Comparison of ENCODE assay signal across 10 mouse cellular contexts in the genomic region with DNA sequence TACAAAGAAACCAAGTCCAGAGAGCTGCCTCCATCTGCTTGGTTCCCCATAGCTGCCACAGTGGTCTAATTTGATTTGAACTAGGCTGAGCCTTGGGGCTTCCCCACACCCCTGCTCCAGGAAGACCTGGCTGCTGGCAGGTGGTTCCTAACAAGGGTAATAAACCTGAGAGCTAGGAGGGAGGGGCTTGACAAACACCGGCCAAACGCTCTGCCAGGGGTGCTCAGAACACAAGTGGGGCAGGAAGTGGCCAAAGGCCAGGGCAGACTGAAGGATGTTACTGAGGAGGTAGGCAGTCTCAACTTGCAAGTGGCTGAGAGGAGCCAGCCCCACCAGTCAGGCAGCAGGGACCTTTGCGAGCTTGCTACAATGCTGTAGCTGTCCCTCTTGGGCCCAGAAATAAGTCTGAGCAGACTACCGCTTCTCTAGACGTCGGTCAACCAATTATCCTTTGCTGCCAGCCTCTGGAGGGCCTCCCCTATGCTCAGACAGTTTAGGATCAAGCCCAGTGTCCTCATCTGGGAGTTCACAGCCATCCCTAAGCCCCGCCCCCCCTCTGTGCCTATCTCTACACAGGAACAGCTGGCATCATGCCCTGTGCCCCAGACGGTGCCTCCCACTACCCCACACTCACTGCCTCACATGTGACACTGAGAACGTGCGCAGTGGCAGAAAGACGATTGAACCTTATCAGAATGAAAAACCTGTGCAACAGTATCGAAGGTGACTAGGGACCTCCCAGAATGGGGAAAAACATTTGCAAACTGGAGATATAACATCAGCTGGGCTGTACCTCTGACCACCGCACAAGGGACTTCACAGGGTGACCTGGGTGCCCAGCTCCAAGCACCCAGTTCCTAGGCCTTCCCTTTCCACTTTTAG. TPM values are rescaled to one million over a fixed set of nuclear protein-coding genes. Genes with fewer than 3 reads are reported as not detected.
DNase-seq lines count a peak whose midpoint lies in the region; ATAC-seq lines count a peak whose summit lies in the region.
"Had no signal": no experiment of that assay in that cellular context is flagged by ENCODE, and none has a peak within 500 bp of the region (broad histone marks: within the 10 kb centered on the region; RNA-seq: fewer than 3 reads in every experiment).

No protein-coding gene starts in this region.

- peak overlapping the region; percentile 25 for H3K4me2 ChIP-seq in heart, embryonic 14.5 days (ENCODE audit: low read length)
- H3K4me2 ChIP-seq in limb, embryonic 13.5 days (replicated peaks), result no peak overlapping the region
- H3K4me2 ChIP-seq: embryonic facial prominence, embryonic 12.5 days; midbrain, embryonic 12.5 days had no signal

- 28% methylated on average over 13 of the region's 13 CpGs for WGBS in heart, embryonic 14.5 days
- 50% methylated on average over 13 of the region's 13 CpGs for WGBS in limb, embryonic 13.5 days

- peak; percentile 65 for DNase-seq in adrenal gland, postnatal 14 days
- DNase-seq in adrenal gland, postnatal 4 days (ENCODE audit: low spot score in 2 of 2), result no peak
- peak; percentile 83 for DNase-seq in CD4-positive helper T cell, adult 2 months (ENCODE audit: low read depth, low spot score)
- no peak for DNase-seq in frontal cortex, postnatal 36 days (ENCODE audit: low spot score in 2 of 2)
- no peak for DNase-seq in cerebellum, adult 11 months

- no peaks in the 10 kb centered on the region for H3K9me3 ChIP-seq in heart, embryonic 14.5 days (ENCODE audit: control insufficient read depth, low read length)
- no peaks in the 10 kb centered on the region for H3K9me3 ChIP-seq in limb, embryonic 13.5 days
- H3K9me3 ChIP-seq: embryonic facial prominence, embryonic 12.5 days; midbrain, embryonic 12.5 days had no signal

- H3K27me3 ChIP-seq in heart, embryonic 14.5 days (ENCODE audit: control insufficient read depth, insufficient read depth, low read length), result no peaks in the 10 kb centered on the region
- no peaks in the 10 kb centered on the region for H3K27me3 ChIP-seq in limb, embryonic 13.5 days
- H3K27me3 ChIP-seq: embryonic facial prominence, embryonic 12.5 days; midbrain, embryonic 12.5 days had no signal

- H3K4me1 ChIP-seq in heart, embryonic 14.5 days (ENCODE audit: control insufficient read depth in 2 of 2, insufficient read depth in 2 of 2, low read length in 2 of 2), result peaks cover 24 to 29% of the 10 kb centered on the region in 2 experiments
- peaks cover 45% of the 10 kb centered on the region for H3K4me1 ChIP-seq in limb, embryonic 13.5 days

- H3K4me3 ChIP-seq in heart, embryonic 14.5 days (ENCODE audit: control insufficient read depth in 1 of 2, insufficient read depth in 1 of 2, low read depth in 1 of 2, low read length in 2 of 2), result no peak overlapping the region
- H3K4me3 ChIP-seq in limb, embryonic 13.5 days, result no peak overlapping the region
- H3K4me3 ChIP-seq: embryonic facial prominence, embryonic 12.5 days; midbrain, embryonic 12.5 days had no signal

- peak; percentile 64 for ATAC-seq in heart, embryonic 14.5 days (ENCODE audit: insufficient number of reproducible peaks, insufficient read depth, low FRiP score, low read depth)
- no peak for ATAC-seq in limb, embryonic 13.5 days (ENCODE audit: low FRiP score, low read depth)
- ATAC-seq in neutrophil, adult 5-6 weeks (ENCODE audit: extremely low read depth, insufficient number of reproducible peaks, low FRiP score, poor library complexity, severe bottlenecking), result peak; percentile 30; the same call in 1 of the 2 replicates

- peak overlapping the region; percentile 38 to 75; a peak in 3 of 4 replicates for H3K27ac ChIP-seq in heart, embryonic 14.5 days (replicated peaks in 1 of 2; ENCODE audit: control insufficient read depth in 1 of 2, insufficient read depth in 1 of 2, low read depth in 2 of 2, low read length in 2 of 2)
- no peak overlapping the region for H3K27ac ChIP-seq in limb, embryonic 13.5 days
- H3K27ac ChIP-seq: embryonic facial prominence, embryonic 12.5 days; midbrain, embryonic 12.5 days had no signal

- no peak overlapping the region for H3K9ac ChIP-seq in heart, embryonic 14.5 days (ENCODE audit: low read length)
- peak overlapping the region; percentile 2; the same call in 1 of the 2 replicates for H3K9ac ChIP-seq in limb, embryonic 13.5 days
- H3K9ac ChIP-seq: embryonic facial prominence, embryonic 12.5 days; midbrain, embryonic 12.5 days had no signal

- no peaks in the 10 kb centered on the region for H3K36me3 ChIP-seq in heart, embryonic 14.5 days (ENCODE audit: control insufficient read depth, insufficient read depth, low read length)
- H3K36me3 ChIP-seq in limb, embryonic 13.5 days, result no peaks in the 10 kb centered on the region
- H3K36me3 ChIP-seq: embryonic facial prominence, embryonic 12.5 days; midbrain, embryonic 12.5 days had no signal

RNA-seq across cellular contexts. Expression of a gene that starts 11.6 kb away (rescaled TPM):
- total RNA-seq in adrenal gland, postnatal 14 days (2021), result 10.7 and 13.1 TPM in 2 replicates
- total RNA-seq in adrenal gland, postnatal 4 days (2021), result 10 to 100 TPM; 18.0 to 19.5 TPM
- polyA plus RNA-seq in heart, embryonic 14.5 days (2014; fragmentation: Nextera tagmentation; extraction: Ambion mirVana), result 5.6 and 7.3 TPM in 2 replicates
- 2.5 and 2.6 TPM in 2 replicates for polyA plus RNA-seq in limb, embryonic 13.5 days (2015; fragmentation: Nextera tagmentation; extraction: Ambion mirVana)
- 6.6 and 7.9 TPM in 2 replicates for total RNA-seq in neutrophil, adult 5-6 weeks (2017)

Comparison
In these comparisons a context has a peak if more than half of its experiments do, and no peak if none do; other contexts are left out.
1. DNase-seq: peak in adrenal gland, postnatal 14 days (single experiment) and CD4-positive helper T cell, adult 2 months (single experiment); none in adrenal gland, postnatal 4 days (0 of 2), frontal cortex, postnatal 36 days (0 of 2) and cerebellum, adult 11 months (single experiment).